Mouse (Mus musculus) embryonic fibroblast, embryonic 13.5 days (primary cell): ENCODE data around the gene Espl1. TPM values are rescaled to one million over a fixed set of nuclear protein-coding genes. Genes with fewer than 3 reads are reported as not detected.
"Not testable (repeated sequence)": the region's sequence is repeated elsewhere in the genome, so short reads cannot be mapped to it uniquely, and the experiment has no call there.

Experiments
- H3K27ac ChIP-seq: 2 replicates; pipeline ENCODE4 v1.5.1; 2012; ENCODE audit warnings: low read length, control low read depth, inconsistent platforms; ENCODE audit not compliant: insufficient read depth
- H3K4me1 ChIP-seq: 2 replicates; pipeline ENCODE4 v1.6.1; 2011; ENCODE audit warnings: low read length; ENCODE audit not compliant: control insufficient read depth, insufficient read depth
- H3K4me3 ChIP-seq: 2 replicates; pipeline ENCODE4 v1.5.1; 2011; ENCODE audit warnings: mild to moderate bottlenecking, control low read depth, low read length; ENCODE audit not compliant: insufficient read depth
- CTCF ChIP-seq: IDR thresholded peaks from 2 replicates; pipeline ENCODE4 v1.5.1; 2011; ENCODE audit warnings: mild to moderate bottlenecking, control low read depth, low read length, moderate library complexity, borderline replicate concordance; ENCODE audit not compliant: insufficient read depth
- POLR2A ChIP-seq: IDR thresholded peaks from 2 replicates; pipeline ENCODE4 v1.6.1; 2011; ENCODE audit warnings: low read depth, mild to moderate bottlenecking, control low read depth, low read length, moderate library complexity
- polyA plus RNA-seq: library from polyadenylated mRNA; stranded (reverse); fragments of >200 nt; gene quantifications from 2 replicates; pipeline ENCODE4 v1.2.4, GENCODE M21; 2011; ENCODE audit warnings: low read depth; ENCODE audit not compliant: missing spikeins, insufficient read length

Gene Espl1
- polyA plus RNA-seq, 1 experiment: 14.5 TPM

- Histone ChIP-seq H3K4me1 (no peaks in the 10 kb centered on the region), H3K27ac (peak within 1 kb of the TSS; percentile 73; the same call in 1 of the 2 replicates), H3K4me3 (peak within 1 kb of the TSS; percentile 86)
- TF ChIP-seq CTCF (no peak), POLR2A (peak; percentile 70)
Observed at GRCm38 (mm10) chr15:102326022-102326576, 30.0 kb downstream of the Espl1 start, which contains the start of gene Pfdn5. TSS of gene Pfdn5 (plus strand) at chr15:102326116.

GRCm38 (mm10) chr15:102326892-102327291 lies 30.8 kb downstream of the Espl1 start:
- Histone ChIP-seq H3K4me1 (no peaks in the 10 kb centered on the region), H3K27ac (no peak overlapping the region), H3K4me3 (peak overlapping the region; percentile 86)
- TF ChIP-seq CTCF (no peak), POLR2A (no peak)

- Histone ChIP-seq H3K4me1 (0 out of 2 replicates have a peak, but pooled peaks cover 5% of the 10 kb centered on the region), H3K4me3 (peak within 1 kb of the TSS; percentile 86), H3K27ac (peak within 1 kb of the TSS; percentile 39)
- TF ChIP-seq CTCF: no peak
- peak; percentile 81 for TF ChIP-seq POLR2A
Observed at GRCm38 (mm10) chr15:102331610-102332015, 35.5 kb downstream of the Espl1 start, which contains the start of gene Myg1. TSS of gene Myg1 (plus strand) at chr15:102331709.

GRCm38 (mm10) chr15:102335254-102335653 lies 39.2 kb downstream of the Espl1 start:
- TF ChIP-seq POLR2A (no peak), CTCF (no peak)
- H3K4me1 ChIP-seq: 0 out of 2 replicates have a peak, but pooled peaks cover 5% of the 10 kb centered on the region

GRCm38 (mm10) chr15:102335925-102336324 lies 39.9 kb downstream of the Espl1 start:
- not testable (repeated sequence) for H3K4me1 ChIP-seq, H3K4me3 ChIP-seq, H3K27ac ChIP-seq

More at GRCm38 (mm10) chr15:102335254-102335653, 39.2 kb downstream of the Espl1 start:
- Histone ChIP-seq H3K27ac (no peak overlapping the region), H3K4me3 (no peak overlapping the region)

- H3K27ac ChIP-seq: no peak overlapping the region
Observed at GRCm38 (mm10) chr15:102336946-102337345, 40.9 kb downstream of the Espl1 start.

GRCm38 (mm10) chr15:102339612-102340011 lies 43.5 kb downstream of the Espl1 start:
- no peak for TF ChIP-seq POLR2A
- TF ChIP-seq CTCF: no peak
- Histone ChIP-seq H3K4me3 (no peak overlapping the region), H3K4me1 (no peaks in the 10 kb centered on the region), H3K27ac (no peak overlapping the region)

More at GRCm38 (mm10) chr15:102336946-102337345, 40.9 kb downstream of the Espl1 start:
- Histone ChIP-seq H3K4me3 (no peak overlapping the region), H3K4me1 (0 out of 2 replicates have a peak, but pooled peaks cover 5% of the 10 kb centered on the region)
- no peak for TF ChIP-seq POLR2A
- no peak for TF ChIP-seq CTCF

GRCm38 (mm10) chr15:102341580-102341979 lies 45.5 kb downstream of the Espl1 start:
- peak; percentile 78; the same call in 1 of the 2 replicates for TF ChIP-seq CTCF
- TF ChIP-seq POLR2A: no peak
- Histone ChIP-seq H3K4me1 (no peaks in the 10 kb centered on the region), H3K4me3 (no peak overlapping the region), H3K27ac (no peak overlapping the region)

- Histone ChIP-seq H3K4me3 (no peak overlapping the region), H3K4me1 (0 out of 2 replicates have a peak, but pooled peaks cover 3% of the 10 kb centered on the region), H3K27ac (no peak overlapping the region)
- TF ChIP-seq CTCF: no peak
- no peak for TF ChIP-seq POLR2A
Observed at GRCm38 (mm10) chr15:102344490-102344889, 48.4 kb downstream of the Espl1 start.

- peaks cover 6% of the 10 kb centered on the region; the same call in 1 of the 2 replicates for H3K4me1 ChIP-seq
- TF ChIP-seq CTCF: no peak
- TF ChIP-seq POLR2A: no peak
- H3K27ac ChIP-seq: no peak overlapping the region
- no peak overlapping the region for H3K4me3 ChIP-seq
Observed at GRCm38 (mm10) chr15:102346444-102346843, 50.4 kb downstream of the Espl1 start.
